Mouse (Mus musculus): ENCODE measurements at regions not wholly inside any gene's neighbourhood (a gene's known extent, or its start where the extent isn't known, plus 50 kb on each side); places are given as distances from the start of the nearest gene placed in this dataset.

DNA sequence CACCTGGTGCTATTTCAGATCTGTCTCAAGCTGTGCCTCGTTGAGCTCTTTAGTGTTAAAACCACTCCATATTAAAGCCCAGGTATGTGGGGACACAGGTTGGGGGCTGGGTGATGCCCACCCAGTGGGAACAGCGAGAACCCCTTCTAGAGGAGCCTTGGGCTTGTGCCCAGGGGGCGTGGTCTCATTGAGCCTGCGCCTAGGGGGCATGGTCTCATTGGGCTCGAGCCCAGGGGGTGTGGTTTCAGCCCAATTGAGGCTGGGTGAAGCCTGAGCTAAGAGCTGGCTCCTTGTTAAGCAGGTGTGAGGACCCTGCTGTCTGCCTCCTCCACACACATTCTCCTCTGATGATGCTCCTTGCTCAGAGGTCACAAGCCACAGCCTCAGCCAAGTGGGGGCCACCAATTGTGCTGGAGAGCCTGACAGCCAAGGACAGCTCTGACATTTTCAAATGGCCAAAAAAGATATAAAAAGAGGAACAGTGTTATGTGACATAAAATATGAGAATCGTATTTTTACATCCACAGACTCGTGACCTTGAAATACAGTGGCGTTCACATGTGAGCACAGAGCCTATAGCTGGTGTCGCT, 90.7 kb upstream of the Ajap1 start:
- no peak for ATAC-seq (replicated peaks; ENCODE audit: low FRiP score, low read depth)
- TF ChIP-seq CTCF (IDR thresholded peaks at IDR 0.05; ENCODE audit: low read depth) = no peak
- WGBS = 51% methylated on average over 9 of the region's 9 CpGs

DNA sequence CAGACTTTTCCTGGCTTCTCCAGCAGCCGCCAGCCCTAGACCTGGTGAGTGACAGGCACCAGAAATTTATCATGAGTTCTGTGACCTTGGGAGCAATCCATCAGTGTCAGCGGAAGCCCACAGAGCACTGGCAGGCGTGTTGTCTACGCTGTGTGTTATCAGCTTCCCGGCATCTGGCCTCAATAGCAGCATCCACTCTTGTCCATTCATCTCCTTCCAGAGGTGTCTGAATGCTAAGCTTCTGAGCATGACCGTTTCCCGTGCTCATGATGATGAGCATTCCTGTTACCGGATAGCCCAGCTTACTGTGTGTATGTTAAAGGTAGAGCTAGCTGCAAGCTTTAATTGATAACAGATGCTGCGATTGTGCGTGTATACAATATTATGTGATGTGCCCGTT, 110.7 kb upstream of the Ajap1 start:
- H3K27me3 ChIP-seq (ENCODE audit: insufficient read depth, low read length) = no peaks in the 10 kb centered on the region
- no peak overlapping the region for H3K27ac ChIP-seq
- TF ChIP-seq CTCF (IDR thresholded peaks at IDR 0.05; ENCODE audit: low read depth) = no peak
- H3K4me1 ChIP-seq (replicated peaks; ENCODE audit: insufficient read depth, low read length) = no peaks in the 10 kb centered on the region
- H3K9ac ChIP-seq (ENCODE audit: low read depth, low read length) = no peak overlapping the region
- H3K4me2 ChIP-seq (ENCODE audit: low read length) = no peak overlapping the region
- 55% methylated on average over 11 of the region's 11 CpGs for WGBS
- H3K9me3 ChIP-seq (replicated peaks; ENCODE audit: low read length) = no peaks in the 10 kb centered on the region
- DNase-seq (ENCODE audit: low spot score) (no peak), ATAC-seq (replicated peaks; ENCODE audit: low FRiP score, low read depth) (no peak)
- no peak overlapping the region for H3K4me3 ChIP-seq (replicated peaks; ENCODE audit: low read depth, low read length)
- H3K36me3 ChIP-seq (ENCODE audit: insufficient read depth, low read length) = no peaks in the 10 kb centered on the region

More for the DNA sequence above, 90.7 kb upstream of the Ajap1 start:
- no peaks in the 10 kb centered on the region for H3K4me1 ChIP-seq (replicated peaks; ENCODE audit: insufficient read depth, low read length)
- no peak overlapping the region for H3K27ac ChIP-seq
- DNase-seq (ENCODE audit: low spot score) = no peak
- H3K4me3 ChIP-seq (replicated peaks; ENCODE audit: low read depth, low read length) = no peak overlapping the region
- H3K9ac ChIP-seq (ENCODE audit: low read depth, low read length) = no peak overlapping the region
- H3K4me2 ChIP-seq (ENCODE audit: low read length) = no peak overlapping the region
- H3K36me3 ChIP-seq (ENCODE audit: insufficient read depth, low read length) = no peaks in the 10 kb centered on the region
- no peaks in the 10 kb centered on the region for H3K27me3 ChIP-seq (ENCODE audit: insufficient read depth, low read length)
- H3K9me3 ChIP-seq (replicated peaks; ENCODE audit: low read length) = no peaks in the 10 kb centered on the region

DNA sequence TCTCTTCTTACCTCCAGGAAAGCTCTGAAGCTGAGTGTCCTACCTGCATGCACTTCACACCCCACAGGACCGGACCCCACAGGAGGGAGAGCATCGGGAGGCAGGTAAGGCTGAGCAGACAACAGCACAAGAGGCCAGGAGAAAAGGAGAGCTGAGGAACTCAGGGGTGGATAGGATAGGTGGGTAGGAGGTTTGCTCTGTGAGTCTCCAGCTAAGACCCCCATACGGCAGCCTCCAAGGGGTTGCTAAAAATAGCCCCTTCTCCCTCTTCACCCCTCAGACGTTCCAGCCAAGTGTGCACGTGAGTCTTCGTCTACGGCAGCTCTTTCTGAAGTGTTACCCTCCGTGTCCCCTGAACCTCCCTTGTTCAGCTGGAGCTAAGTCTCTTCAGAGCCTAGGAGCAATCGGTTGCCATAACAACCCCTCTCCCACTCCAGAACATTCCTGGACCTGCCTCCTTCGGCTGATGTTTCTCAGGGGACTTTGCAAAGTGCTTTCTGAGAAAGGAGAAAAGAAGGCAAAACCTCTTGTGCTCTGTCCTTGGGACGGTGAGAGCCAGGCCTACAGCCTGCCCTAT, 117.3 kb upstream of the Ajap1 start:
- Histone ChIP-seq H3K4me2 (ENCODE audit: low read length) (no peak overlapping the region), H3K9me3 (replicated peaks; ENCODE audit: low read length) (no peaks in the 10 kb centered on the region), H3K27me3 (ENCODE audit: insufficient read depth, low read length) (no peaks in the 10 kb centered on the region), H3K36me3 (ENCODE audit: insufficient read depth, low read length) (no peaks in the 10 kb centered on the region), H3K4me1 (replicated peaks; ENCODE audit: insufficient read depth, low read length) (no peaks in the 10 kb centered on the region), H3K9ac (ENCODE audit: low read depth, low read length) (no peak overlapping the region), H3K27ac (no peak overlapping the region), H3K4me3 (replicated peaks; ENCODE audit: low read depth, low read length) (no peak overlapping the region)
- 58% methylated on average over 11 of the region's 11 CpGs for WGBS
- ATAC-seq (replicated peaks; ENCODE audit: low FRiP score, low read depth) = no peak
- DNase-seq (ENCODE audit: low spot score) = no peak
- no peak for TF ChIP-seq CTCF (IDR thresholded peaks at IDR 0.05; ENCODE audit: low read depth)

DNA sequence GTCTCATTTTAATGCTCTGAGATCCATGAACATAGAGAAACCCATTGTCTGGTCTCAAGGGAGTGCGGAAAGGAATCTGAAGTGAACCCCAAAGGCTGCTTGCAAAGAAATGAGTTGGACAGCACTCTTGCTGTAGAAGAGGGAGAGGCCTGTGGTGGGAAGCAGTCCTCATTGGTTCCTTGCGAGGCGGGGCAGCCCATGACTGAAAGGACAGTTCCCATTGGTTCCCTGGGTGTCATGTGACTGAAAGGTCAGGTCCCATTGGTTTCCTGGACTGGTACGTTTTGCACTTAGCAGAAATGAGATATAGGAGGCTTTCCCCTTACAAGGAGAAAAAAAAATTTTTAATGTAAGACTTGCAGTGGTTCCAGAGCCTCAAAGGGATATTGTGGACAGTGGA, 119.9 kb upstream of the Ajap1 start:
- Histone ChIP-seq H3K27me3 (ENCODE audit: insufficient read depth, low read length) (no peaks in the 10 kb centered on the region), H3K36me3 (ENCODE audit: insufficient read depth, low read length) (no peaks in the 10 kb centered on the region), H3K4me2 (ENCODE audit: low read length) (no peak overlapping the region), H3K9ac (ENCODE audit: low read depth, low read length) (no peak overlapping the region), H3K4me3 (replicated peaks; ENCODE audit: low read depth, low read length) (no peak overlapping the region), H3K4me1 (replicated peaks; ENCODE audit: insufficient read depth, low read length) (no peaks in the 10 kb centered on the region), H3K9me3 (replicated peaks; ENCODE audit: low read length) (no peaks in the 10 kb centered on the region), H3K27ac (no peak overlapping the region)
- WGBS = 89% methylated on average over 4 of the region's 4 CpGs
- ATAC-seq (replicated peaks; ENCODE audit: low FRiP score, low read depth) (no peak), DNase-seq (ENCODE audit: low spot score) (no peak)
- TF ChIP-seq CTCF (IDR thresholded peaks at IDR 0.05; ENCODE audit: low read depth) = no peak

DNA sequence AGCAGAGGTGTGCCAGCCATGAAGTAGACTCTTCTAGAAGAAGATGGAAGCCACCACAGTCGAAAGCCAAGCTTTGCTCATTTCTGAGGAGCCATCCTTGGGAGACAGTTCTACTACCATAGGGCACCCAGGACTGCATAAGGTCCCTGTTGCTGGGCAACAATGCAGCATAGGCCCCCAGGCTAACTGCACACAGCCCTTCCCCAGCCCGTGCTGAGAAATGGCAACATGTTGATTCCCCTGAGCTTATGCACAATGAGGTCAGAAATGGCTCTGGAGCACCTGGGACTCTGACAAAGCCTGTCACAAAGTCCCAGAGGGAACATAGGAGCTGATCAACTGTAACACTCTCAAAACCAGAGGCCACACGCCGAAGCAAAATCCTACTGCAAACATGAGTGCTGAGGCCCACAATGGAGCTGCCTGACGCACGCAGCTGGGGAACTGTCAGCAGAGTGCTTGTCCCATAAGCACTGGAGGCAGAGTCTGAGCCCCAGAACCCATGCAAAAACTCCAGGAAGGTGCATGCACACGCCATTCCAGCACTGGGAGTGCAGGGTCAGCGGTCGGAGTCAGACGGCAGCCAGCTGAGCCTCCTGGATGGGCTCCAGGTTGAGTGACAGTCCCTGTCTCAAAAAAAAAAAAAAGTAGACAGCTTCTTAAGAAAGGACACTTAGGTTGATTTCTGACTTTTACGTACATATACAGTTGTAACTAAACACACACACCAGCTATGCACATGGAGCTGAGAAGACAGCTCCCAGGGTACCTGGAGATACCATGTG, 120.6 kb upstream of the Ajap1 start:
- H3K9me3 ChIP-seq (replicated peaks; ENCODE audit: low read length) = no peaks in the 10 kb centered on the region
- no peak overlapping the region for H3K9ac ChIP-seq (ENCODE audit: low read depth, low read length)
- no peak overlapping the region for H3K27ac ChIP-seq
- no peaks in the 10 kb centered on the region for H3K36me3 ChIP-seq (ENCODE audit: insufficient read depth, low read length)
- no peaks in the 10 kb centered on the region for H3K4me1 ChIP-seq (replicated peaks; ENCODE audit: insufficient read depth, low read length)
- H3K4me2 ChIP-seq (ENCODE audit: low read length) = no peak overlapping the region
- no peak for TF ChIP-seq CTCF (IDR thresholded peaks at IDR 0.05; ENCODE audit: low read depth)
- WGBS = 73% methylated on average over 11 of the region's 11 CpGs
- DNase-seq (ENCODE audit: low spot score) = no peak
- no peak overlapping the region for H3K4me3 ChIP-seq (replicated peaks; ENCODE audit: low read depth, low read length)
- ATAC-seq (replicated peaks; ENCODE audit: low FRiP score, low read depth) = no peak
- no peaks in the 10 kb centered on the region for H3K27me3 ChIP-seq (ENCODE audit: insufficient read depth, low read length)

DNA sequence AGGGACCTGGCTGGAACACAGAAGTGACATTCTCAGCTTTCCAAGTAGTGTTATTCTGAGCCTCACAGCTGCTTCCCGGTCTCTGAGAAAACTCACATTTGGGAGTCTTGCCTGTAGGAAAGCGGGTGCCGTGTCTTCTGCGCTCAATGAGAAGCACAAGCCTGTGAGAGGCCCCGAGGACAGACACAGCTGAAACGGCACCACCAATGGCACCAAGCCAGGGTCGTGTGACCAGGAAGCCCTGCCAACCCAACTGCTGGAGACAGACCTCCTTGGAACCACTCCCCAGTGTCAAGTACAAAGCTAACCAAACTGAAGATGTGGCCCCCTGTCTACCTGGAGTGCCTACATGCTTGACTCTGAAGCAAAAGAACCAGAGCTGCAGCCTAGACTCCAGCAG, 121.3 kb upstream of the Ajap1 start:
- WGBS = 72% methylated on average over 7 of the region's 7 CpGs
- DNase-seq (ENCODE audit: low spot score) (no peak), ATAC-seq (replicated peaks; ENCODE audit: low FRiP score, low read depth) (no peak)
- H3K4me1 ChIP-seq (replicated peaks; ENCODE audit: insufficient read depth, low read length) = no peaks in the 10 kb centered on the region
- no peak overlapping the region for H3K27ac ChIP-seq
- no peak overlapping the region for H3K4me2 ChIP-seq (ENCODE audit: low read length)
- H3K36me3 ChIP-seq (ENCODE audit: insufficient read depth, low read length) = no peaks in the 10 kb centered on the region
- H3K9ac ChIP-seq (ENCODE audit: low read depth, low read length) = no peak overlapping the region
- no peaks in the 10 kb centered on the region for H3K27me3 ChIP-seq (ENCODE audit: insufficient read depth, low read length)
- TF ChIP-seq CTCF (IDR thresholded peaks at IDR 0.05; ENCODE audit: low read depth) = no peak
- H3K9me3 ChIP-seq (replicated peaks; ENCODE audit: low read length) = no peaks in the 10 kb centered on the region
- H3K4me3 ChIP-seq (replicated peaks; ENCODE audit: low read depth, low read length) = no peak overlapping the region
